Mouse (Mus musculus): ENCODE measurements around the gene Tmem178b.

- TF ChIP-seq POLR2A (IDR thresholded peaks at IDR 0.05; ENCODE audit: insufficient read depth, low read depth, low read length) (no peak), CTCF (IDR thresholded peaks at IDR 0.05; ENCODE audit: insufficient read depth, low read depth, low read length) (no peak)
Measured at GRCm38 (mm10) chr6:40177870-40178269, 304.8 kb downstream of the Tmem178b start.

All from olfactory bulb, adult 2 months (tissue).